Comparison of ENCODE assay signal across 21 mouse cellular contexts in genomic region chr9:50349156-50349555, GRCm38 (mm10). TPM values are rescaled to one million over a fixed set of nuclear protein-coding genes. Genes with fewer than 3 reads are reported as not detected.
DNase-seq lines count a peak whose midpoint lies in the region; ATAC-seq and TF ChIP-seq lines count a peak whose summit lies in the region.
"Had no signal": no experiment of that assay in that cellular context is flagged by ENCODE, and none has a peak within 500 bp of the region (broad histone marks: within the 10 kb centered on the region; RNA-seq: fewer than 3 reads in every experiment).

No protein-coding gene starts in this region.

- H3K36me3 ChIP-seq in heart, embryonic 10.5 days: no peaks in the 10 kb centered on the region
- H3K36me3 ChIP-seq in kidney, adult 2 months (ENCODE audit: control insufficient read depth, insufficient read depth, low read length): no peaks in the 10 kb centered on the region
- H3K36me3 ChIP-seq in kidney, embryonic 16.5 days (ENCODE audit: insufficient read depth, low read length): no peaks in the 10 kb centered on the region
- H3K36me3 ChIP-seq: forebrain, embryonic 10.5 days; forebrain, embryonic 15.5 days; heart, embryonic 12.5 days; heart, embryonic 15.5 days; hindbrain, embryonic 12.5 days; hindbrain, embryonic 15.5 days had no signal

- H3K4me2 ChIP-seq in kidney, embryonic 16.5 days (replicated peaks; ENCODE audit: low read depth, low read length): no peak overlapping the region
- H3K4me2 ChIP-seq: forebrain, embryonic 15.5 days; heart, embryonic 12.5 days; heart, embryonic 15.5 days; hindbrain, embryonic 12.5 days; hindbrain, embryonic 15.5 days had no signal

- no peak for TF ChIP-seq CTCF in kidney, adult 2 months (conservative IDR thresholded peaks at IDR 0.05; ENCODE audit: insufficient read depth, insufficient read length, low read depth, low read length)

- H3K27ac ChIP-seq in heart, embryonic 10.5 days: no peak overlapping the region
- H3K27ac ChIP-seq in kidney, adult 2 months (ENCODE audit: insufficient read depth, low read depth, low read length): peak overlapping the region; percentile 39; the same call in 1 of the 2 replicates
- no peak overlapping the region for H3K27ac ChIP-seq in kidney, embryonic 16.5 days (ENCODE audit: low read length)
- H3K27ac ChIP-seq: forebrain, embryonic 10.5 days; forebrain, embryonic 15.5 days; heart, embryonic 15.5 days; hindbrain, embryonic 12.5 days; hindbrain, embryonic 15.5 days had no signal

- no peak overlapping the region for H3K9ac ChIP-seq in kidney, embryonic 16.5 days (replicated peaks; ENCODE audit: low read length)
- H3K9ac ChIP-seq: forebrain, embryonic 15.5 days; heart, embryonic 12.5 days; heart, embryonic 15.5 days; hindbrain, embryonic 12.5 days; hindbrain, embryonic 15.5 days had no signal

- no peaks in the 10 kb centered on the region for H3K27me3 ChIP-seq in heart, embryonic 10.5 days (ENCODE audit: insufficient read depth, poor library complexity, severe bottlenecking)
- no peaks in the 10 kb centered on the region for H3K27me3 ChIP-seq in kidney, adult 2 months (replicated peaks; ENCODE audit: control insufficient read depth, insufficient read depth, low read length)
- no peaks in the 10 kb centered on the region for H3K27me3 ChIP-seq in kidney, embryonic 16.5 days (ENCODE audit: insufficient read depth, low read length)
- H3K27me3 ChIP-seq: forebrain, embryonic 15.5 days; heart, embryonic 12.5 days; heart, embryonic 15.5 days; hindbrain, embryonic 12.5 days; hindbrain, embryonic 15.5 days had no signal

- TF ChIP-seq POLR2A in kidney, adult 2 months (IDR thresholded peaks at IDR 0.05; ENCODE audit: low read depth, low read length): no peak

- 77% methylated on average over 3 of the region's 3 CpGs for WGBS in heart, embryonic 10.5 days
- 42% methylated on average over 3 of the region's 3 CpGs for WGBS in kidney, adult 2 months
- WGBS in kidney, embryonic 16.5 days: 41% methylated on average over 3 of the region's 3 CpGs

- ATAC-seq in kidney, embryonic 16.5 days (ENCODE audit: low FRiP score, low TSS enrichment): no peak
- ATAC-seq: forebrain, embryonic 15.5 days; Patski had no signal

- no peak overlapping the region for H3K4me3 ChIP-seq in heart, embryonic 10.5 days
- no peak overlapping the region for H3K4me3 ChIP-seq in kidney, adult 2 months (ENCODE audit: insufficient read depth, low read depth, low read length)
- H3K4me3 ChIP-seq in kidney, embryonic 16.5 days (ENCODE audit: low read length): no peak overlapping the region
- H3K4me3 ChIP-seq: forebrain, embryonic 10.5 days; forebrain, embryonic 15.5 days; heart, embryonic 12.5 days; heart, embryonic 15.5 days; hindbrain, embryonic 12.5 days; hindbrain, embryonic 15.5 days had no signal

- no peaks in the 10 kb centered on the region for H3K4me1 ChIP-seq in heart, embryonic 10.5 days
- H3K4me1 ChIP-seq in kidney, adult 2 months (ENCODE audit: control insufficient read depth, insufficient read depth, low read length): no peaks in the 10 kb centered on the region; the same call in 1 of the 2 replicates
- H3K4me1 ChIP-seq in kidney, embryonic 16.5 days (ENCODE audit: insufficient read depth, low read length): no peaks in the 10 kb centered on the region
- H3K4me1 ChIP-seq: forebrain, embryonic 10.5 days; heart, embryonic 12.5 days; heart, embryonic 15.5 days; hindbrain, embryonic 12.5 days had no signal

- peak; percentile 39 to 44 for DNase-seq in cerebellum, postnatal 10 days
- no peak for DNase-seq in cerebellum, adult 9-11 months
- peak; percentile 39 for DNase-seq in heart, embryonic 10.5 days (ENCODE audit: low spot score)
- no peak for DNase-seq in heart, postnatal 4 days
- DNase-seq in kidney, adult 2 months: peak; percentile 51
- no peak for DNase-seq in kidney, postnatal 10 days
- peak; percentile 27 to 57 for DNase-seq in kidney, postnatal 25 days
- DNase-seq: adrenal gland, postnatal 14 days; cerebellum, adult 11 months; cerebellum, adult 2 months; gastrocnemius, postnatal 10 days; gastrocnemius, postnatal 36 days; heart, postnatal 10 days had no signal

- H3K9me3 ChIP-seq in heart, embryonic 10.5 days: no peaks in the 10 kb centered on the region
- no peaks in the 10 kb centered on the region for H3K9me3 ChIP-seq in kidney, embryonic 16.5 days (ENCODE audit: low read length)
- H3K9me3 ChIP-seq: forebrain, embryonic 10.5 days; forebrain, embryonic 15.5 days; heart, embryonic 15.5 days; hindbrain, embryonic 12.5 days; hindbrain, embryonic 15.5 days had no signal

RNA-seq across cellular contexts. Expression of gene Rpl10-ps3, which starts 4.4 kb away (rescaled TPM):
- polyA plus RNA-seq in heart, embryonic 10.5 days (2016; fragmentation: Nextera tagmentation; extraction: Ambion mirVana): 151 and 194 TPM in 2 replicates
- total RNA-seq in heart, postnatal 4 days (2021): 100 to 1,000 TPM; 702 to 730 TPM
- 97.7 and 121 TPM in 2 replicates for polyA plus RNA-seq in kidney, adult 2 months (2012; rRNA removed)
- 279 and 349 TPM in 2 replicates for polyA plus RNA-seq in kidney, embryonic 16.5 days (2015; fragmentation: Nextera tagmentation; extraction: Ambion mirVana)

Comparison
In these comparisons a context has a peak if more than half of its experiments do, and no peak if none do; other contexts are left out.
1. DNase-seq: peak in cerebellum, postnatal 10 days (2 of 2), heart, embryonic 10.5 days (single experiment), kidney, adult 2 months (single experiment) and kidney, postnatal 25 days (2 of 2); none in cerebellum, adult 9-11 months (single experiment), heart, postnatal 4 days (single experiment) and kidney, postnatal 10 days (single experiment).